Mouse (Mus musculus) embryonic stem cell, embryonic (primary cell): ENCODE results near the gene Slit3.

Experiments
- CTCF ChIA-PET, 4 experiments: fragments of 300-600 bp in 2 of 4; fragments of 350-600 bp in 2 of 4; sonication (Branson Sonifier 250); formaldehyde crosslinking; loops; one replicate each; lab custom pipeline; 2022; ENCODE audit warnings: inconsistent platforms in 2 of 4; lab: Charles Lee
- POLR2A ChIA-PET, 4 experiments: fragments of 300-600 bp in 2 of 4; fragments of 350-600 bp in 2 of 4; sonication (Branson Sonifier 250); formaldehyde crosslinking; loops; one replicate each; lab custom pipeline; 2022; ENCODE audit warnings: antibody characterized with exemption in 4 of 4, inconsistent platforms in 1 of 4; lab: Charles Lee

Slit3 gene

DNA sequence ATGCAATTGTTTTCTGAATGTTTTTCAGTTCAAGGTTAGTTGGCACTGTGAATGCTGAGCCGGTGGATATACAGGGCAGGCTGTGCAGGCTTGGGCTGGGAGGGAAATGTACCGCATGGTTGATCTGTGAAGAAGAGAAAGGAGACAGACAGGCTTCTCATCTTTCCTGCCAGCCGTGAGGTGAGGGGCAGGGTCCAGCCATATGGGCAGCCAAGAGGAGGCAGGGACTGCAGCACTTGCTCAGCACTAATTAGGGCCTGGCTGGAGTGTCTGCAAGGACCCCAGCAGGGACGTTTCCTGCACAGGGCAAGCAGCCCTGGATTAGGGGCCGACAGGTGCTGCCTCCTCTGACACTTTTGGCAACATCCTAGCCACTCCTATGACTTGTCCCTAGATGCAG, 184.1 kb downstream of the Slit3 start:
- ChIA-PET CTCF (no interaction called here), POLR2A (no interaction called here)

DNA sequence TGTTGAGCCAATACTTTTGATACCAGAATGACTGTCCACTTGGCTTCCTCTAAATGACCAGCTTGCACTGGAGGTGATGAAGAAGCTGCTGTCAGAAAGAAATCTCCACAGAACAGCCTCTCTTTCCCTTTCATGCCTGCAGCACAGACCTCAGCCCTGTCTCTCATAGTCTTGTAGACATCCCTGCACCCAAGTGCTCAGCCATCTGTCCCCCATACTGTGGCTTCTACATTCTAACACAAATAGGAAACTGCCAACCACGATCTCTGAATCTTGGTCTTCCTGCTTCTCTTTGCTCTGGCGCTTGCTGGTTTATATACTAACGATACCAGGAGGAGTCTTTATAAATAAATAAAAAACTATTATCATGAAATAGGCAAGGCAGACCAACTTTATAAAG, 184.9 kb downstream of the Slit3 start:
- ChIA-PET POLR2A (no interaction called here), CTCF (no interaction called here)

DNA sequence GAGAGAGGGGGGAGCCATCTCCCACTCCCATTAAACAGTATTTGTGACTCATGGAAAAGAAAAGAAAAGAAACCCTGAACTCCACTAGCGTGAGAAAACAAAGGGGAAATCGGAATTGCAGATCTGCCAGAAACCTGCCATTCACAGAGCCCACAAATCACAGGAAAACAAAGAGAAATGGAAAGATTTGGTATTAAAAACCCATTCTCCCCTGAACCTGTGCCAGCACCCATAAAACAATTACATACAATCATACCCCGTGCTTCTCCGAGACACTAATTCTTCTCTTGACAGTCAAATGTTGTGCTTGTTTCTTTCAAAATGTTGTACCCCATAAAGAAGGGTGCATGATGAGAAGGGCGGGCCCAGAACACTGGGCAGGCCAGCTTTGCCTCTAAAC, 185.9 kb downstream of the Slit3 start:
- POLR2A ChIA-PET, result no interaction called here
- CTCF ChIA-PET, result no interaction called here

DNA sequence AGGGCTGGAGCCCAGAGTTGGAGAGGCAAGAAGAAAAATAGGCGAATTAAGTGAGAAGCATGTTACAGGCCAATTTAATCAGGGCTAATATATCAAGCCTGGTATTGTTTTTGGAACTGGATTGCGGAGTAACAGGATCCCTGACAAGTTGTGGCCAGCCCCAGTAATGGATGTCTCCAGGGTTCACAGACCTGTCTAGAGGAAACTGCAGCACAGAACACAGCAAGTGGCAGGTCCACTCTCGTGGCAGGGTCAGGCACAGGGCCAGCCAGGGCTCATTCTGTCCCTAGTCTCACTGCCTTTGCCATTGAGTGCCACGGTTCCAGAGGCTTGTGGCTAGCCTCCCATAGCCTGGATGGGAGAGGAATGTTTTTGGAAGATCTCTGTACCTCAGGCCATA, 187.0 kb downstream of the Slit3 start:
- ChIA-PET CTCF (no interaction called here), POLR2A (interaction anchor here in 1 of 4 experiments (0.5 kb wide), 1 partner anchor 468 kb away, joined by 4 read pairs; no protein-coding TSS in a partner anchor)

DNA sequence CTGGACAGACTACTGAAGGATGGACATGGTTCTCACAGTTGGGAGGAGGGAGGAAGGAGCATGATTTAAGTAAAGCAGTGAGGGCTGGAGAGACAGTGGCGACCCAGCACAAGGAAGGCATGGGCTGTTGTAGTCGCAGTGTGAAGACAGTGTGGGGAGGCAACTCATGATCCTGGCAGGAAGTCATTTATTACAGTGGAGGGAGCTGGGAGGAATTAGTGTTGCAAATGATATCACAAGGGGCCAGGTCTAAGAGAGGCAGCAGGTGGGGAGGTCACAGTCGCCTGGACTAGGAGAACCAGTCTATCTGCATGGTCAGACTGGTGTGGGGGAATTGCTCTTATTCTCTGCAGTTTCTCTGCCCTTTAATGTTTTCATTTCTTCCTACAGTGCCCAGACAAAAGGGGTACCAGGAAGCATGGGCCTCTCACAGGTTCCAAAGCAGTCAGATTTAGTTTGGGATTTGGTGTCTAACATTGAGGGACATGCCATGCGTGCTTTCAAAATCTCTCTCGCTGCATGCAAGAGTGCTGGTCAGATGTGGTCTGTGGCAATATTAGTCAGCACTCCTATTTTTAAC, 194.5 kb downstream of the Slit3 start:
- POLR2A ChIA-PET, result no interaction called here
- CTCF ChIA-PET, result no interaction called here

DNA sequence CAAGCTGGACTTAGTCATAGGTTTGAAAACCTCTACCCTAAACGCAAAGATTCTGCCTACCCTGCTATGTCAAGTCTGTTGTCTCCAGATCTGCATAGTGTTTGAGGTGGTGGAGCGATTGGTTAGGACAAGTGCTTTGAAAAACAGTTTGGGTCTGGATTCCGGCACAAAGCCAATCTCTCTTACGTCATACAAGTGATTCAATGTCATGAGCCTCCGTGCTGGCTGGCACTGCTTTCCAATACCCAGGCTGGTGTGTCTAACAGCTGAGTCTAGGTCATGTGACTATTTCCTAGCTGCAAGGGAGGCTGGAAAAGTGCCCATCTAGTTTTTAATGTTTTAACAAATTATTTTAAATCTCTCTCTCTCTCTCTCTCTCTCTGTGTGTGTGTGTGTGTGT, 196.2 kb downstream of the Slit3 start:
- POLR2A ChIA-PET, result no interaction called here

DNA sequence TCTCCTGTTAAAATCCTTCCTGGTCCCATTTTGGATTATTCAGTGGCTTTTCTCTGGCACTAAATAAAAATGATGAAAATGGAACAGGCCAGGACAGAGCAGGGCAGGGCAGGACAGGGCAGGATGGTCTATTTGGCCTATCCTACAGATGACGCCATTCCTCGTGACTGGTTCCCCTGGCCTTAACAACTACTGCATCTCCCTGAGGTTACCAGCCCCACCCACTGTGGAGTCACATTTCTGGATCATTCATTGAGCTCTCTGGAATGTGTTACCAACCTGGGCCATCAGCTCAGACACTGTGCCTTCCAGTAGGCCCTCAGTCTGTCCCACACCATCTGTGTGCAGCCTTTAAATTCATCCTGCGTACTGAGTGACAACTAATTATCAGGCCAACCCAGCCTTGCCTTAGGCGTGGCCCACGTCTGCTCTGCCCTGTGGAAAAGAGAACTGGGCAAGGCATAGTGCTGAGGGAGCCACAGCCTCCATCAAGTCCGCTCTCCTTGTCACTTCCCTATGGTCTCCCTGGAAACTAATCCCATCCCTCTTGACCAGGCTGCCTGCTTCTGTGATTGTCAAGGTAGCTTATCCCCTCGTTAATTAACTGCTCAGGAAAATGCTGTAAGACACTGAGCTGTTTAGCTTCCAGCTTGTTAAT, 196.9 kb downstream of the Slit3 start:
- ChIA-PET CTCF (interaction anchor here in 1 of 4 experiments (0.7 kb wide), 1 partner anchor 49 kb away, joined by 3 read pairs; no protein-coding TSS in a partner anchor), POLR2A (no interaction called here)

More for the DNA sequence above, 196.2 kb downstream of the Slit3 start:
- CTCF ChIA-PET, result no interaction called here

DNA sequence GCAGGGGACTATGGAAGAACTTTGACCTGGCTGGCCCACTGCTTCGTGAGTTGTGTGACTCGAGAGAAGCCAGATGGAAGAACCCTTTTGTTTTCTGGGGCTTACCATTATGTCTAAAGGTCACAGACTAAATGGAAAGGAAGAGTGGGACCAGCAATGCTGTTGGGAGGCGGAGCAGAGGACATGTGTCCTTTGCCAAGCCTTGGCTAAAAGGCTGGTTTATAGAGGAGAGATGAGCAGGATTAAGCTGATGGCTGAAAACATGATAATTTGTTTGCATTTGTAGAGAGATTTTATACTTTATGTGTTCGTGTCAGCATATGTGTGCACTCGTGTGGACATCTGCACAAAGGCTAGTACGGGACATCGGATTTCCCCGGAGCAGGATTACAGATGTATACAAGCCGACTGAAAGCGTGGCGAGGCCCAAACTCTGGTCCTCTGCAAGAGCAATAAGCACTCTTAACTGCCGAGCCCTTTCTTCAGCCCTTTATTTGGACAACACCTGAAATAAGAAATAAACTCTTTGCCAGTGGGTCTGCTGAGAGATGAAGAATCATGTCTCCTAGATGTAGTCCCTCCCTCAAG, 197.5 kb downstream of the Slit3 start:
- ChIA-PET POLR2A (no interaction called here), CTCF (interaction anchor here in 1 of 4 experiments (0.7 kb wide), 1 partner anchor 48 kb away, joined by 3 read pairs; no protein-coding TSS in a partner anchor)

DNA sequence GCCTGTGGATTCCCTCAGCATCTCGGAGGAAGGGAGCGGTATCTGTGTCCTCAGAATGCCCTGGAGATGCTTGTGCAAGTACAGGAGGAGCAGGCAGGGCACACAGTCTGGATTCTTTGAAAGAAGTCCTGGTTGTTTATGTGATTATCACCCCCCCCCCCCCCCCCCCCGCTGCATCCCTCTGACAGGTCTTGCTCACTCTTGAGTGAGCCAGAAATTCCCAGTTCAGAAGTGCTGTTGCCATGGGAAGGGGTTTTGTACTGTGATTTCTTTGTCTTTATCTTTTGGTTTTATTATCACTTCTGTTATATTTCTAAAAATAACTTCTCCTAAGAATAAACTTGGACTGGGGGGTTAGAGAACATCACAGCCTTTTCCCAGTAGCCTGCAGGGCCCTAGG, 199.5 kb downstream of the Slit3 start:
- CTCF ChIA-PET, result no interaction called here
- POLR2A ChIA-PET, result no interaction called here

DNA sequence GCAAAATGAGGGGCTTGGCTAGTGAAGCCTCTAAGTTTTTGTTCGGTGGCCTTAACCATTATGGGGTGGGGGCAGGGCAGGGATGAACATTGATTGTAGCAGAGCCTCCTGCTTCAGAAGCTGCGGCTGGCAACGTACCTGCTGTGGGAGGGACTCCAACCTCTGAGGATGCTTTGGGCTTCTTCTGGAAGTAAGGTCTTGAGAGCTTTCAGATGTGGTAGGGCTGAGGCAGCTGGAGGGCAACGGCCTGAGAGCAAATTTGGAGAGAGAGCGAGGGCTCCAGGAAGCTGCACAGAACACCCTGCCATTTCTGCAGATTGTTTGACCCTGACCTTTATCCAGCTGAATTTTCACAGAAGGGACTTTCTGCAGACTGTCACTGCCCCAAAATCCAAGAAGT, 203.4 kb downstream of the Slit3 start:
- ChIA-PET POLR2A (interaction anchor here in 1 of 4 experiments (0.6 kb wide), 1 partner anchor 111 kb away, joined by 3 read pairs; no protein-coding TSS in a partner anchor), CTCF (interaction anchor here in 1 of 4 experiments (0.6 kb wide), 1 partner anchor 205 kb away, joined by 4 read pairs; no protein-coding TSS in a partner anchor)

DNA sequence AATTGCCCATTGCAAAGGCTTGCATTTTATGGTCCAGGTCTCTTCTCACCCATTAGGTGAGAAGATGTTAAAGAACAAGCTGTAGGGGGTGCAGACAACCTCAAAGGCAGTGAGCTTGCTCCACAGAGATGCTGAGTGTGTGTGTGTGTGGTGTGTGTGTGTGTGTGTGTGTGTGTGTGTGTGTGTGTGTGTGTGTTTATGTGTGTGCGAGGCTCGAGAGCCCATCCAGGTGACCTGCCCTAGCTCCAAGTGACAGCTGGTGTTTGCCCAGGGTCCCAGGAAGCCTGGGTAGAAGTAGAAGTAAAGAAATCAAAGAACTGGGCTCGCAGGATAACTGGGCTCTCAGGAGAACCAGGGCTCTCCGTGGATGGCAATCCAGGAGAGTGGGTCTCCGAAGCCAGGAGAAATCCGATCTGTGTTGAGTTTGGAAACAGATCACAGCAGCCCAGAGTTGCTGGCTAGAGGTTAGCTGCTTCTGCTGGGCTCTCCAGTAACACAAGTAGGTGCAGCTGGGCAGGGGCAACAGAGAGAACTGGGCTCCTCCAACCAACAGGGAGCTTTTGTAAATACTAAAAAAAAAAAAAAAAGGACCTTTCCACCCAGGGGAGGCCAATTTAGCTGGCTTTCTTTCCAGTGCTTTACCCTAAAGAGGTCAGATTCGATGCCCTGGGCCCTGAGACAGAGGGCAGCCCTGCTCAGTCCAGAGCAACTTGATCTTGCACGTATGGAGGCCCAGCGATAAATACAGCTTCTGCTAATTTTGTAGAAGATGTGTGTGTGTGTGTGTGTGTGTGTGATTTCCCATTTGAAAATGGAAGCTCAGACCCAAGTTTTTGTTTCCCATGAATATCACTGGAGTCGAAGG, 204.3 kb downstream of the Slit3 start:
- ChIA-PET CTCF (interaction anchor here in 2 of 4 experiments (0.5 to 1.0 kb wide), 4 partner anchors 179 to 412 kb away, joined by 4 to 6 read pairs (median 6); no protein-coding TSS in a partner anchor), POLR2A (interaction anchor here in 1 of 4 experiments (0.7 kb wide), 1 partner anchor 49 kb away, joined by 4 read pairs; no protein-coding TSS in a partner anchor)

DNA sequence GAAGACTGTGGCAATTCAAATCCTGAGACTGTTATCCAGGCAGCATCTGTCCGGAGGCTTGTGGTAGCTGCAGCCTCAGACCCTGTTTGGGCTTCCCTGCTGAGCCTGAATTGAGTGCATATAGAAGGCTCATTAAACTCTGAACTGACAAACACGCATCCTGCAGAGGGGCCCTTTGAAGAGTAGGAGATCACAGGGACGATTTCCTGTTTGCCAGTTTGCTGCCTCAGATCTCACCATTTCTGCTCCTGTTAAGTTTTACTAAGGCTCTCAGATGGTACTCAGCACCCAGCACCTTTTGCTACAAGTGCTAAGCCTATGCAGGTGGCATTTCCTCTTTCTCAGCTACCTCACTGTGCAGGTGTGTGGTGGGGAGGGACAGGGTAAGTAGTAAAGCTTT, 205.3 kb downstream of the Slit3 start:
- CTCF ChIA-PET, result interaction anchor here in 2 of 4 experiments (0.6 to 1.0 kb wide), 2 partner anchors 89 to 207 kb away, joined by 4 to 6 read pairs; no protein-coding TSS in a partner anchor

DNA sequence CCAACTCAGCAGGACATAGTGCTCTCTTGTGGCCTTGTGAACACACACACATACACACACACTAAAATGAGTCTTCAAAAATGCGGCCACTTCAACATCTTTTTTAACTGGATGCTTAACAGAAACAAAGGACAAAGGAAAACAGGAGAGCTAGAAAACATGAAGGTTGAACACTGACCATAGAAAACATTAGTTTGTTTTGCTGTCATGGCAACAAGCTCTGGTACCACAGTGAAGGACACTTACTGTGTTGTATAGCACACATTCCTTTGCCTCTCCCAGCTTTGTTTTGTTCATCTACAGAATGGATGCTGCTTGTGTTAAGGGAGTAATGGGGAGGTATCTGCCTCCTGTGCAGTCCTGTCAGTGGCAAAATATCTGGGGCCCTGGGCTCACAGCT, 206.9 kb downstream of the Slit3 start:
- ChIA-PET POLR2A (interaction anchor here in 2 of 4 experiments (0.6 to 1.1 kb wide), 3 partner anchors 8 to 150 kb away, joined by 3 to 7 read pairs (median 5); no protein-coding TSS in a partner anchor), CTCF (interaction anchor here in 1 of 4 experiments (0.6 kb wide), 1 partner anchor 341 kb away, joined by 3 read pairs; no protein-coding TSS in a partner anchor)

More for the DNA sequence above, 205.3 kb downstream of the Slit3 start:
- POLR2A ChIA-PET, result interaction anchor here in 1 of 4 experiments (0.6 kb wide), 1 partner anchor 294 kb away, joined by 3 read pairs; no protein-coding TSS in a partner anchor

DNA sequence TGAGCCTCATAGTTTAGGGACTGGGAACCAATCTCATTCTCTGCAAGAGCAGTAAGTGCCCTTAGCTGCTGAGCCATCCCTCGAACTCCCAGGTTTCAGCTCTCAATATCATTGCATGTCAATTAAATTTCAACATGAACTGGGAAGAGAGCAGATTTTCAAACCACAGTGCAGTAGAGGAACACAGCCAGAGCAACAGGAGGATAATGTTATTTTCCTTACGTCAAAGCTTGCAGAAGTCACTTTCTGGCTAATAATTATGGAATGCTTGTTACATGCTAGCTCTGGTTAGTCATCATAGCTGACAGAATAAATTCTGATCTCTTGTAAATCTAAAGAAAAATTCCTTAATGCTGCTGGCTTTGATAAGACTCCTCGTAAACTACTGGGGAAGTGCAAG, 210.5 kb downstream of the Slit3 start:
- ChIA-PET POLR2A (interaction anchor here in 1 of 4 experiments (0.6 kb wide), 1 partner anchor 505 kb away, joined by 4 read pairs; no protein-coding TSS in a partner anchor), CTCF (interaction anchor here in 1 of 4 experiments (0.9 kb wide), 1 partner anchor 370 kb away, joined by 3 read pairs; no protein-coding TSS in a partner anchor)

DNA sequence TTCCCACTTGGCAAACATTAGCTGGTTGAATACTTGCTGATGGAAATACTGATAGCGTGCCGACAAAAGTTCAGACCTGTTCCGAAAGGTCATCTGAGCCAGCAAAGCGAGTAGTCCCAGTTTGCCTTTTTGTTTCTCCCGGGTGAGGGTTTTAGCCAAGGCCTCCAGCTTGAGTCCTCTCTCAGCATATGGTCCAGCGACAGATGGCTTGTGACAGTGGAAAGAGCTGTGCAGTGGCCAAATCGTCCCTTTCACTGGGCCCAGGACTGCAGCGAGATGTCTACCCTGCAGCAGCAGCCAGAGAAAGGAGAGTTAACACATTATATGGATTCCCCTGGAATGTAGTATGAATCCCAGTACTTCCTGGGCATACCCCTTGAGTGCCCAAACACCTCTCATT, 215.5 kb downstream of the Slit3 start:
- POLR2A ChIA-PET, result interaction anchor here in 1 of 4 experiments (1.0 kb wide), 1 partner anchor 9 kb away, joined by 3 read pairs; no protein-coding TSS in a partner anchor
- CTCF ChIA-PET, result no interaction called here

DNA sequence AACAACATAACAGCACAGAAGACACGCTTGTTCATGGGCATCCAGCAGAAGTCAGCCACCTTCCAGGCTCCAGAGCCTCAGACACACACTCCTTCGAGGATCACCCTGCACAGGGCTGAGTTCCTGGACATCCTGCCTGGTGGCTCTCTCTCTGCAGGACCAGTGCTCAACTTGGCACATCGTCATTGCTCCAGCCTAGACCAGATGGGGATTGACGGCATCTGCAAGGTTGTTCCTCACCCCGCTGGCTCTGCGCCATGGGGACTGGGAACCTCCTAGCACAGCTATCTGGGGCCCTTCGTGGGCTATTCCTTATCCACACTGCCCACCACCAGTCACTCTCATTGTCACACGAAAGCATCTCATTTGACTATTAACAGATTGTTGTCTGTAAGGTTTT, 216.5 kb downstream of the Slit3 start:
- CTCF ChIA-PET, result no interaction called here

DNA sequence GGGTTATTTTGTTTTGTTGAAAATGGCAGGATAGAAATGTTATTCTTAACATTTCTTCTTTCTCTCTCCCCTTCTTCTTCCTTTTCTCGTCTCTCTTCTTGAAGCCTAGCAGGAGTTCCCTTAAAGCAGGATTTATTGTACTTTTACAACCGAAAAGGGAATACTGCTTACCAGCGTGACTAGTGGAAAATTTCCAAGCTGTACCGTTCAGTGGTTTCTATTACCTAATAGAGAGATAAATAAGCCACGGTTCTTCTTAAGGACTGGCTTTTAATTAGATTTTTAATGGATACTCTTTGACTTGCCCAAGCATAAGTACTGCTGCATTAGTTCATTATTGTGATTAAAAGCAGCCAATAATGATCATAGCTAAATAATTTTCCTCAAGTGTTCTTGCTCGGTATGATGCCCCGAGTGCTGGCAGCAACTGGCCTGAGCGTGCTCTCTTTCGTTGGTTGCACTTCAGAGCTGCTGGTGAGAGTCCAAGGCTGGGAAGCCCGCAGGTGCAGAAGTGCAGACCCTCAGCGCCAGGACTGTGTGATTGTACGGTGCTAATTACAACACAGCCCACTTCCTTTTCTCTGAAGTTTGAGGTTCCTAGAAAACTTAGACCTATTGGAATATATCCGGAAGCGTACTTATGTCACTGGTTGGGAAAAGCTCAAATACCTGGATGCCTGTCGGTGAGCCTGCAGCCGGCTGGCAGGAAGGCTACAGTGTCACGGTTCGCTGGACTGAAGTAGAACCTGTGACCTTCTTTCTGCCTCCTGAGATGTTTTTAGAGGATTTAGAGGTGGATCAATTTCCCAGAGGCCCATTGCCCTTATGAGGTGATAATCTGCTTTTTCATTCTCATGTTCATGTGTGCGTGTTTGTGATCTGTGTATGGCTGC, 217.1 kb downstream of the Slit3 start:
- CTCF ChIA-PET, result no interaction called here
- POLR2A ChIA-PET, result interaction anchor here in 1 of 4 experiments (0.8 kb wide), 1 partner anchor 466 kb away, joined by 4 read pairs; no protein-coding TSS in a partner anchor

More for the DNA sequence above, 216.5 kb downstream of the Slit3 start:
- POLR2A ChIA-PET, result interaction anchor here in 1 of 4 experiments (0.8 kb wide), 1 partner anchor 465 kb away, joined by 4 read pairs; no protein-coding TSS in a partner anchor
